In the genomic region with DNA sequence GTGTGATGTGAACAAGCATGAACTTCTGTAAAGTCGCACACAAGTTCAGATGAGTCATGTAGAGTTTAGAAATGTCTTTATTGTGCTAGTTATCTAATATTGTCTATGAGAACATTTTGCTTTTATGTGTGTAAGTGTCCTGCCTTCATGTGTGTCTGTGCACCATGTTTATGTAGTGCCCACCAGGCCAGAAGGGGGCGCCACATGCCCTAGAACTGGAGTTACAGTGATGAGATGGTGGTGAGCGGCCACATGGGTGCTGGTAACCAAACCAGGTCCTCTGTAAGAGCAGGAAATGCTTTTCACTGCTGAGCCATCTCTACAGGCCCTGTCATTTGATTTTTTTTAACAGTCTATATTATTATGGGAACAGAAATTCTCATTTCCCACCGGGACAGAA, we compare ENCODE assay signal across 33 mouse cellular contexts. TPM values are rescaled to one million over a fixed set of nuclear protein-coding genes. Genes with fewer than 3 reads are reported as not detected.
DNase-seq lines count a peak whose midpoint lies in the region; ATAC-seq and TF ChIP-seq lines count a peak whose summit lies in the region.
"Had no signal": no experiment of that assay in that cellular context is flagged by ENCODE, and none has a peak within 500 bp of the region (broad histone marks: within the 10 kb centered on the region; RNA-seq: fewer than 3 reads in every experiment).

No protein-coding gene starts in this region.

- no peaks in the 10 kb centered on the region for H3K36me3 ChIP-seq in liver, embryonic 14.5 days (replicated peaks; ENCODE audit: control insufficient read depth, insufficient read depth, low read depth)
- H3K36me3 ChIP-seq in liver, embryonic 12.5 days: no peaks in the 10 kb centered on the region
- peaks cover 11% of the 10 kb centered on the region for H3K36me3 ChIP-seq in ES-Bruce4 (ENCODE audit: control insufficient read depth, insufficient read depth, low read length, poor library complexity, severe bottlenecking)
- no peaks in the 10 kb centered on the region for H3K36me3 ChIP-seq in stomach, postnatal 0 days (ENCODE audit: control insufficient read depth, insufficient read depth, low read length)
- H3K36me3 ChIP-seq: heart, embryonic 15.5 days; liver, embryonic 13.5 days; midbrain, embryonic 10.5 days; stomach, embryonic 15.5 days had no signal

- WGBS in liver, embryonic 14.5 days (ENCODE audit: insufficient replicate concordance): 65% methylated on average over 4 of the region's 4 CpGs
- WGBS in liver, embryonic 12.5 days (ENCODE audit: insufficient replicate concordance): 74% methylated on average over 4 of the region's 4 CpGs
- WGBS in stomach, postnatal 0 days: 76% methylated on average over 4 of the region's 4 CpGs

- H3K4me3 ChIP-seq in liver, embryonic 14.5 days (ENCODE audit: insufficient read depth in 1 of 2, low read depth in 2 of 2, low read length in 2 of 2): no peak overlapping the region
- H3K4me3 ChIP-seq in liver, embryonic 12.5 days: no peak overlapping the region
- no peak overlapping the region for H3K4me3 ChIP-seq in ES-Bruce4 (ENCODE audit: low read depth, low read length)
- no peak overlapping the region for H3K4me3 ChIP-seq in stomach, postnatal 0 days (ENCODE audit: low read depth, low read length)
- H3K4me3 ChIP-seq: heart, embryonic 15.5 days; layer of hippocampus, adult 2 months; liver, embryonic 13.5 days; midbrain, embryonic 10.5 days; stomach, embryonic 15.5 days had no signal

- no peaks in the 10 kb centered on the region for H3K9me3 ChIP-seq in liver, embryonic 14.5 days (ENCODE audit: control insufficient read depth, low read length)
- H3K9me3 ChIP-seq in liver, embryonic 12.5 days (replicated peaks): no peaks in the 10 kb centered on the region
- H3K9me3 ChIP-seq in ES-Bruce4 (replicated peaks; ENCODE audit: control insufficient read depth, insufficient read depth, low read length, poor library complexity, severe bottlenecking): peaks cover 6% of the 10 kb centered on the region
- no peaks in the 10 kb centered on the region for H3K9me3 ChIP-seq in stomach, postnatal 0 days (ENCODE audit: control insufficient read depth, low read length)
- H3K9me3 ChIP-seq: heart, embryonic 15.5 days; liver, embryonic 13.5 days; midbrain, embryonic 10.5 days; stomach, embryonic 15.5 days had no signal

- no peak overlapping the region for H3K9ac ChIP-seq in liver, embryonic 14.5 days (replicated peaks)
- no peak overlapping the region for H3K9ac ChIP-seq in liver, embryonic 12.5 days
- H3K9ac ChIP-seq in ES-Bruce4 (ENCODE audit: low read depth, poor library complexity, severe bottlenecking): no peak overlapping the region
- H3K9ac ChIP-seq in stomach, postnatal 0 days (ENCODE audit: low read length): no peak overlapping the region
- H3K9ac ChIP-seq: forebrain, postnatal 0 days; heart, embryonic 15.5 days; hindbrain, embryonic 14.5 days; liver, embryonic 13.5 days; stomach, embryonic 15.5 days had no signal

- ATAC-seq in liver, embryonic 14.5 days (ENCODE audit: insufficient read depth): no peak
- no peak for ATAC-seq in liver, embryonic 12.5 days
- no peak for ATAC-seq in stomach, postnatal 0 days (ENCODE audit: low FRiP score, low TSS enrichment)
- ATAC-seq: CD4-positive, CD25-positive, alpha-beta regulatory T cell, adult 4 months; forebrain, postnatal 0 days; intestine, embryonic 16.5 days had no signal

- H3K4me2 ChIP-seq in liver, embryonic 14.5 days (ENCODE audit: low read depth): no peak overlapping the region
- H3K4me2 ChIP-seq in liver, embryonic 12.5 days: no peak overlapping the region
- H3K4me2 ChIP-seq in stomach, postnatal 0 days (replicated peaks; ENCODE audit: low read depth): no peak overlapping the region
- H3K4me2 ChIP-seq: heart, embryonic 15.5 days; hindbrain, embryonic 14.5 days; liver, embryonic 13.5 days; stomach, embryonic 15.5 days had no signal

- TF ChIP-seq EP300 in liver, embryonic 14.5 days (IDR thresholded peaks at IDR 0.05; ENCODE audit: low read depth): no peak
- TF ChIP-seq EP300 in ES-Bruce4 (IDR thresholded peaks at IDR 0.05; ENCODE audit: insufficient read depth, low read depth, low read length): peak; percentile 26; the same call in 1 of the 2 replicates
- TF ChIP-seq EP300 in stomach, postnatal 0 days (optimal IDR thresholded peaks at IDR 0.05): no peak

- peak; percentile 56 for TF ChIP-seq CTCF in liver, embryonic 14.5 days (IDR thresholded peaks at IDR 0.05; ENCODE audit: low read depth)
- TF ChIP-seq CTCF in ES-Bruce4 (IDR thresholded peaks at IDR 0.05; ENCODE audit: low read depth, low read length): peak; percentile 76
- TF ChIP-seq CTCF in stomach, postnatal 0 days (IDR thresholded peaks at IDR 0.05; ENCODE audit: low read depth): peak; percentile 34

- no peaks in the 10 kb centered on the region for H3K4me1 ChIP-seq in liver, embryonic 14.5 days (replicated peaks; ENCODE audit: control insufficient read depth in 2 of 2, insufficient read depth in 2 of 2, low read length in 1 of 2)
- no peaks in the 10 kb centered on the region for H3K4me1 ChIP-seq in liver, embryonic 12.5 days
- no peaks in the 10 kb centered on the region for H3K4me1 ChIP-seq in ES-Bruce4 (ENCODE audit: control insufficient read depth, insufficient read depth, low read length)
- H3K4me1 ChIP-seq in stomach, postnatal 0 days (replicated peaks; ENCODE audit: control insufficient read depth, insufficient read depth): no peaks in the 10 kb centered on the region
- H3K4me1 ChIP-seq: heart, embryonic 15.5 days; liver, embryonic 13.5 days; midbrain, embryonic 10.5 days; stomach, embryonic 15.5 days had no signal

- no peak for DNase-seq in liver, embryonic 14.5 days (ENCODE audit: low read depth in 3 of 3, low spot score in 3 of 3)
- peak; percentile 69 for DNase-seq in R1 (ENCODE audit: low read depth, low spot score)
- DNase-seq in stomach, postnatal 0 days (ENCODE audit: low spot score): no peak
- no peak for DNase-seq in yolk sac, embryonic 10.5 days (ENCODE audit: low spot score)
- DNase-seq in gastrocnemius, adult 18-20 months (ENCODE audit: low spot score): no peak
- DNase-seq: cerebellum, adult 11 months; cerebellum, adult 9-11 months; forebrain, postnatal 0 days; gastrocnemius, postnatal 25 days; heart, postnatal 36 days; kidney, postnatal 25 days; liver, embryonic 13.5 days; thymus, postnatal 36 days had no signal

- H3K27me3 ChIP-seq in liver, embryonic 14.5 days (ENCODE audit: control insufficient read depth, insufficient read depth, low read length): no peaks in the 10 kb centered on the region
- H3K27me3 ChIP-seq in liver, embryonic 12.5 days (replicated peaks): no peaks in the 10 kb centered on the region
- H3K27me3 ChIP-seq in ES-Bruce4 (ENCODE audit: control insufficient read depth, insufficient read depth, low read length, poor library complexity, severe bottlenecking): no peaks in the 10 kb centered on the region
- H3K27me3 ChIP-seq in stomach, postnatal 0 days (ENCODE audit: control insufficient read depth, insufficient read depth, low read length): no peaks in the 10 kb centered on the region
- H3K27me3 ChIP-seq: heart, embryonic 15.5 days; liver, embryonic 13.5 days; stomach, embryonic 15.5 days had no signal

- H3K27ac ChIP-seq in liver, embryonic 14.5 days: no peak overlapping the region
- H3K27ac ChIP-seq in liver, embryonic 12.5 days: no peak overlapping the region
- H3K27ac ChIP-seq in ES-Bruce4 (ENCODE audit: insufficient read depth, low read length): no peak overlapping the region
- no peak overlapping the region for H3K27ac ChIP-seq in stomach, postnatal 0 days (replicated peaks)
- H3K27ac ChIP-seq: heart, embryonic 15.5 days; hindbrain, embryonic 14.5 days; layer of hippocampus, adult 2 months; liver, embryonic 13.5 days; macrophage; midbrain, embryonic 10.5 days; stomach, embryonic 15.5 days had no signal

- no peak for TF ChIP-seq POLR2A in ES-Bruce4 (IDR thresholded peaks at IDR 0.05; ENCODE audit: insufficient read depth, low read length)

RNA-seq across cellular contexts. Expression of gene Lrriq4, which starts 8.7 kb away (rescaled TPM):
- polyA plus RNA-seq in liver, embryonic 14.5 days (2012; rRNA removed): not detected in 2 replicates
- not detected in 2 replicates for polyA plus RNA-seq in liver, embryonic 14.5 days (2014; fragmentation: Nextera tagmentation; extraction: Ambion mirVana)
- polyA plus RNA-seq in liver, embryonic 12.5 days (2016; fragmentation: Nextera tagmentation; extraction: Ambion mirVana): not detected in 2 replicates
- 2.4 and 3.3 TPM in 2 replicates for polyA plus RNA-seq in ES-Bruce4 (2011; ENCODE audit: insufficient read depth, insufficient read length, low read depth, missing spikeins)
- polyA plus RNA-seq in stomach, postnatal 0 days (2015; fragmentation: Nextera tagmentation; extraction: Ambion mirVana): 0.10 TPM in 1 of 2 replicates, not detected in the other
- total RNA-seq in gastrocnemius, adult 18-20 months (2021): not detected
- total RNA-seq: adrenal gland, adult 18-20 months; adrenal gland, postnatal 4 days; common myeloid progenitor, adult 5-6 weeks; forebrain, postnatal 0 days; gastrocnemius, postnatal 25 days; heart, postnatal 36 days; layer of hippocampus, adult 2 months; layer of hippocampus, postnatal 25 days; midbrain, postnatal 0 days had no signal
- polyA plus RNA-seq: CD4-positive, CD25-positive, alpha-beta regulatory T cell, adult 4 months; embryonic facial prominence, embryonic 11.5 days; forebrain, embryonic 11.5 days; forebrain, postnatal 0 days; heart, embryonic 15.5 days; hindbrain, embryonic 14.5 days; intestine, embryonic 16.5 days; kidney, embryonic 14.5 days; limb, embryonic 11.5 days; liver, embryonic 13.5 days; lung, embryonic 16.5 days; macrophage; midbrain, embryonic 10.5 days; midbrain, postnatal 0 days; stomach, embryonic 15.5 days had no signal

RNA-seq across cellular contexts. Expression of gene Lrrc34, which starts 12.0 kb away (rescaled TPM):
- polyA plus RNA-seq in liver, embryonic 14.5 days (2012; rRNA removed): 0.02 TPM in 1 of 2 replicates, not detected in the other
- polyA plus RNA-seq in liver, embryonic 14.5 days (2014; fragmentation: Nextera tagmentation; extraction: Ambion mirVana): 0.09 TPM in 1 of 2 replicates, not detected in the other
- 0.13 and 0.38 TPM in 2 replicates for polyA plus RNA-seq in liver, embryonic 12.5 days (2016; fragmentation: Nextera tagmentation; extraction: Ambion mirVana)
- 31.1 and 36.1 TPM in 2 replicates for polyA plus RNA-seq in ES-Bruce4 (2011; ENCODE audit: insufficient read depth, insufficient read length, low read depth, missing spikeins)
- polyA plus RNA-seq in stomach, postnatal 0 days (2015; fragmentation: Nextera tagmentation; extraction: Ambion mirVana): 0.15 and 0.23 TPM in 2 replicates
- total RNA-seq in gastrocnemius, adult 18-20 months (2021): not detected
- total RNA-seq: adrenal gland, adult 18-20 months; common myeloid progenitor, adult 5-6 weeks; gastrocnemius, postnatal 25 days; heart, postnatal 36 days; layer of hippocampus, postnatal 25 days had no signal
- polyA plus RNA-seq: macrophage had no signal

RNA-seq across cellular contexts. Expression of gene Mynn, which starts 33.8 kb away (rescaled TPM):
- polyA plus RNA-seq in liver, embryonic 14.5 days (2012; rRNA removed): 3.5 and 5.8 TPM in 2 replicates
- polyA plus RNA-seq in liver, embryonic 14.5 days (2014; fragmentation: Nextera tagmentation; extraction: Ambion mirVana): 10.7 and 13.2 TPM in 2 replicates
- 15.8 and 17.2 TPM in 2 replicates for polyA plus RNA-seq in liver, embryonic 12.5 days (2016; fragmentation: Nextera tagmentation; extraction: Ambion mirVana)
- polyA plus RNA-seq in ES-Bruce4 (2011; ENCODE audit: insufficient read depth, insufficient read length, low read depth, missing spikeins): 25.9 and 26.1 TPM in 2 replicates
- 11.2 and 12.0 TPM in 2 replicates for polyA plus RNA-seq in stomach, postnatal 0 days (2015; fragmentation: Nextera tagmentation; extraction: Ambion mirVana)
- 10 to 100 TPM; 12.4 to 14.1 TPM for total RNA-seq in gastrocnemius, adult 18-20 months (2021)

RNA-seq across cellular contexts. Expression of gene Actrt3, which starts 35.9 kb away (rescaled TPM):
- not detected in 2 replicates for polyA plus RNA-seq in liver, embryonic 14.5 days (2012; rRNA removed)
- polyA plus RNA-seq in liver, embryonic 14.5 days (2014; fragmentation: Nextera tagmentation; extraction: Ambion mirVana): not detected in 2 replicates
- not detected in 2 replicates for polyA plus RNA-seq in liver, embryonic 12.5 days (2016; fragmentation: Nextera tagmentation; extraction: Ambion mirVana)
- not detected in 2 replicates for polyA plus RNA-seq in ES-Bruce4 (2011; ENCODE audit: insufficient read depth, insufficient read length, low read depth, missing spikeins)
- not detected in 2 replicates for polyA plus RNA-seq in stomach, postnatal 0 days (2015; fragmentation: Nextera tagmentation; extraction: Ambion mirVana)
- not detected for total RNA-seq in gastrocnemius, adult 18-20 months (2021)
- total RNA-seq: adrenal gland, adult 18-20 months; adrenal gland, postnatal 4 days; common myeloid progenitor, adult 5-6 weeks; gastrocnemius, postnatal 25 days; heart, postnatal 36 days had no signal
- polyA plus RNA-seq: forebrain, embryonic 11.5 days; heart, embryonic 15.5 days; kidney, embryonic 14.5 days; liver, embryonic 13.5 days; lung, embryonic 16.5 days; macrophage had no signal

Comparison
In these comparisons a context has a peak if more than half of its experiments do, and no peak if none do; other contexts are left out.
1. RNA of gene Lrrc34, which starts 12.0 kb away (polyA plus RNA-seq): 31.1 to 36.1 TPM in ES-Bruce4; 0.13 to 0.38 TPM in liver, embryonic 12.5 days, 0.15 to 0.23 TPM in stomach, postnatal 0 days and 0.02 to 0.09 TPM in liver, embryonic 14.5 days; every median in the first group is over 10 times any median in the second.
2. Peak in every context shown above with its lines, with median percentiles within 50 percentile points of each other: CTCF ChIP-seq.